Mouse (Mus musculus) liver, embryonic 14.5 days (tissue): Measurements from ENCODE around the gene 2410004P03Rik. TPM values are rescaled to one million over a fixed set of nuclear protein-coding genes. Genes with fewer than 3 reads are reported as not detected.
A peak's percentile ranks its signal among the peaks of the same experiment; 100 is the strongest.

Source experiments
- ATAC-seq: fragments of 200-750 bp; cut with Nextera tagmentation; 2 replicates; pipeline ENCODE4 v1.8.0; 2017; ENCODE audit warnings: moderate number of reproducible peaks, mild to moderate bottlenecking, moderate library complexity; ENCODE audit not compliant: insufficient read depth
- DNase-seq, 3 experiments: peaks; one replicate each; pipeline ENCODE4 v3.0.0-alpha.2; 2012 to 2013; ENCODE audit warnings: low read depth in 3 of 3, low spot score in 3 of 3
- H3K27ac ChIP-seq: fragments of 300-500 bp; sonication (generic); 2 replicates; pipeline ENCODE4 v1.5.1; 2014; ENCODE audit warnings: moderate library complexity, mild to moderate bottlenecking, control low read depth, inconsistent platforms
- H3K27me3 ChIP-seq: fragments of 300-500 bp; sonication (generic); 2 replicates; pipeline ENCODE4 v1.6.1; 2014; ENCODE audit warnings: mild to moderate bottlenecking, low read length, moderate library complexity; ENCODE audit not compliant: control insufficient read depth, insufficient read depth
- H3K36me3 ChIP-seq: fragments of 300-500 bp; sonication (generic); replicated peaks from 2 replicates; pipeline ENCODE4 v1.6.1; 2014; ENCODE audit warnings: low read depth; ENCODE audit not compliant: control insufficient read depth, insufficient read depth
- H3K4me1 ChIP-seq, 2 experiments: fragments of 200-500 bp in 1 of 2; fragments of 300-500 bp in 1 of 2; sonication (generic) in 1 of 2; replicated peaks; 2 replicates each; pipeline ENCODE4 v1.6.1; 2012 to 2014; ENCODE audit warnings: antibody characterized with exemption in 1 of 2, inconsistent platforms in 1 of 2, low read length in 1 of 2; ENCODE audit not compliant: control insufficient read depth in 2 of 2, insufficient read depth in 2 of 2
- H3K4me2 ChIP-seq: fragments of 300-500 bp; sonication (generic); 2 replicates; pipeline ENCODE4 v1.6.1; 2014; ENCODE audit warnings: low read depth, mild to moderate bottlenecking, control low read depth, moderate library complexity
- H3K4me3 ChIP-seq, 2 experiments: fragments of 200-500 bp in 1 of 2; fragments of 300-500 bp in 1 of 2; sonication (generic) in 1 of 2; 2 replicates each; pipeline ENCODE4 v1.5.1; 2012 to 2014; ENCODE audit warnings: low read depth in 2 of 2, low read length in 2 of 2, mild to moderate bottlenecking in 2 of 2, control low read depth in 1 of 2, inconsistent platforms in 1 of 2, moderate library complexity in 1 of 2; ENCODE audit not compliant: insufficient read depth in 1 of 2
- H3K9ac ChIP-seq: fragments of 300-500 bp; sonication (generic); replicated peaks from 2 replicates; pipeline ENCODE4 v1.6.1; 2014; ENCODE audit warnings: mild to moderate bottlenecking, control low read depth, moderate library complexity
- H3K9me3 ChIP-seq: fragments of 300-500 bp; sonication (generic); 2 replicates; pipeline ENCODE4 v1.6.1; 2016; ENCODE audit warnings: low read length, mixed read lengths; ENCODE audit not compliant: control insufficient read depth
- CTCF ChIP-seq: IDR thresholded peaks from 2 replicates; pipeline ENCODE4 v1.5.1; 2016; ENCODE audit warnings: antibody characterized with exemption, low read depth, control low read depth
- EP300 ChIP-seq: IDR thresholded peaks from 2 replicates; pipeline ENCODE4 v1.6.1; 2016; ENCODE audit warnings: antibody characterized with exemption, low read depth
- WGBS: fragments of 180-500 bp; shearing (Covaris S2); extraction: QIAGEN DNeasy Blood & Tissue Kit; methylation state at CpG from one replicate; pipeline ENCODE4 v1.1.7; 2014; ENCODE audit not compliant: insufficient replicate concordance; 5-methylcytosine and 5-hydroxymethylcytosine counted together
- polyA plus RNA-seq, 2 experiments: library from polyadenylated mRNA; depleted of rRNA in 1 of 2; stranded (reverse) in 1 of 2; unstranded in 1 of 2; fragments of >200 nt; fragmentation: Nextera tagmentation in 1 of 2; extraction: Ambion mirVana in 1 of 2; gene quantifications; 2 replicates each; pipeline versions ENCODE4 v1.2.1 to v1.2.3; 2012 to 2014

Gene 2410004P03Rik
- polyA plus RNA-seq, 2 experiments = 0.02 to 0.03 TPM

- H3K4me2 ChIP-seq = no peak overlapping the region
- H3K9me3 ChIP-seq = no peaks in the 10 kb centered on the region
- H3K27me3 ChIP-seq = no peaks in the 10 kb centered on the region
- no peak for ATAC-seq
- H3K4me3 ChIP-seq = no peak overlapping the region
- no peak for TF ChIP-seq EP300
- no peak for TF ChIP-seq CTCF
- no peak overlapping the region for H3K27ac ChIP-seq
- no peak for DNase-seq
- H3K4me1 ChIP-seq = no peaks in the 10 kb centered on the region
- H3K9ac ChIP-seq = no peak overlapping the region
- H3K36me3 ChIP-seq = no peaks in the 10 kb centered on the region
- 41% methylated on average over 9 of the region's 9 CpGs for WGBS
Measured at GRCm38 (mm10) chr12:17036532-17036931, 25.0 kb upstream of the 2410004P03Rik start.

- no peaks in the 10 kb centered on the region for H3K36me3 ChIP-seq
- TF ChIP-seq CTCF (peak; percentile 50), EP300 (no peak)
- no peak overlapping the region for H3K4me2 ChIP-seq
- WGBS = 48% methylated on average over 2 of the region's 2 CpGs
- H3K9me3 ChIP-seq = no peaks in the 10 kb centered on the region
- H3K9ac ChIP-seq = no peak overlapping the region
- H3K4me1 ChIP-seq = no peaks in the 10 kb centered on the region
- H3K27ac ChIP-seq = no peak overlapping the region
- H3K27me3 ChIP-seq = no peaks in the 10 kb centered on the region
- ATAC-seq = no peak
- H3K4me3 ChIP-seq = no peak overlapping the region
- peak in 1 of 3 experiments; percentile 4 for DNase-seq
Measured at GRCm38 (mm10) chr12:17035128-17035527, 23.6 kb upstream of the 2410004P03Rik start.

GRCm38 (mm10) chr12:17034671-17035070 lies 23.1 kb upstream of the 2410004P03Rik start:
- Histone ChIP-seq H3K4me1 (no peaks in the 10 kb centered on the region), H3K36me3 (no peaks in the 10 kb centered on the region), H3K27me3 (no peaks in the 10 kb centered on the region), H3K4me3 (no peak overlapping the region), H3K4me2 (no peak overlapping the region), H3K9ac (no peak overlapping the region), H3K27ac (no peak overlapping the region), H3K9me3 (no peaks in the 10 kb centered on the region)
- DNase-seq = no peak
- ATAC-seq = no peak
- TF ChIP-seq EP300 = no peak
- TF ChIP-seq CTCF = no peak
- WGBS = 54% methylated on average over 5 of the region's 5 CpGs

- Histone ChIP-seq H3K27ac (no peak overlapping the region), H3K4me3 (no peak overlapping the region), H3K4me2 (no peak overlapping the region), H3K9me3 (no peaks in the 10 kb centered on the region), H3K27me3 (no peaks in the 10 kb centered on the region), H3K9ac (no peak overlapping the region), H3K4me1 (no peaks in the 10 kb centered on the region), H3K36me3 (no peaks in the 10 kb centered on the region)
- 51% methylated on average over 9 of the region's 9 CpGs for WGBS
- DNase-seq (no peak), ATAC-seq (no peak)
- TF ChIP-seq CTCF (no peak), EP300 (no peak)
Measured at GRCm38 (mm10) chr12:17033464-17033841, 21.9 kb upstream of the 2410004P03Rik start.

- ATAC-seq = no peak
- H3K27me3 ChIP-seq = no peaks in the 10 kb centered on the region
- H3K36me3 ChIP-seq = no peaks in the 10 kb centered on the region
- no peak overlapping the region for H3K27ac ChIP-seq
- peak; percentile 76 for TF ChIP-seq CTCF
- no peak for TF ChIP-seq EP300
- no peaks in the 10 kb centered on the region for H3K9me3 ChIP-seq
- H3K4me3 ChIP-seq = no peak overlapping the region
- no peak overlapping the region for H3K4me2 ChIP-seq
- peak; percentile 39 to 42 (median 39) for DNase-seq
- WGBS = 29% methylated on average over 13 of the region's 13 CpGs
- no peaks in the 10 kb centered on the region for H3K4me1 ChIP-seq
- no peak overlapping the region for H3K9ac ChIP-seq
Measured at GRCm38 (mm10) chr12:17032694-17033463, 21.4 kb upstream of the 2410004P03Rik start.
